Mouse (Mus musculus) layer of hippocampus, adult 8-10 months (tissue): ENCODE results near the gene Clec2h. TPM values are rescaled to one million over a fixed set of nuclear protein-coding genes. Genes with fewer than 3 reads are reported as not detected.

Experiments
- total RNA-seq, 4 experiments: library from RNA; stranded (reverse); gene quantifications; 2 replicates each; pipeline ENCODE4 v1.2.4; 2022

The Clec2h gene
- total RNA-seq, 4 experiments from 2014 or later: not detected

Other genes with a start within 250 kb of the Clec2h start
- gene Itfg2, start 237.5 kb upstream of the Clec2h start, total RNA-seq: 10 to 100 TPM; 27.9 to 35.5 (median 29.1) TPM
- 100 to 1,000 TPM; 101 to 133 (median 115) TPM for gene Fkbp4, start 223.7 kb upstream of the Clec2h start, total RNA-seq
- gene Pzp, start 135.7 kb upstream of the Clec2h start, total RNA-seq: not detected
- 10 to 100 TPM in 2 of 4 experiments, 1 to 10 TPM in 2; 7.2 to 13.6 (median 10.1) TPM for gene A2ml1, start 80.8 kb upstream of the Clec2h start, total RNA-seq
- gene Klrb1a, start 38.9 kb upstream of the Clec2h start, total RNA-seq: not detected
- gene Klrb1, start 60.7 kb downstream of the Clec2h start, total RNA-seq: under 1 TPM in 2 of 4 experiments, not detected in 2; 0.52 to 0.66 TPM
- under 1 TPM in 2 of 4 experiments, not detected in 2; 0.12 to 0.25 TPM for gene Klrb1c, start 126.8 kb downstream of the Clec2h start, total RNA-seq
- gene Gm44511, start 163.9 kb downstream of the Clec2h start, total RNA-seq: 1 to 10 TPM in 1 of 4 experiments, not detected in 3; 1.1 TPM
- 1 to 10 TPM in 1 of 4 experiments, under 1 TPM in 1, not detected in 2; 0.40 to 1.3 TPM for gene Klrb1b, start 163.9 kb downstream of the Clec2h start, total RNA-seq
- not detected for gene Clec2i, start 225.2 kb downstream of the Clec2h start, total RNA-seq
- 1 to 10 TPM; 2.0 to 2.9 (median 2.1) TPM for gene BC035044, start 228.7 kb downstream of the Clec2h start, total RNA-seq